Mouse (Mus musculus) stomach, embryonic 16.5 days (tissue): ENCODE measurements around the gene Hmga2. TPM values are rescaled to one million over a fixed set of nuclear protein-coding genes. Genes with fewer than 3 reads are reported as not detected.
A peak's percentile ranks its signal among the peaks of the same experiment; 100 is the strongest.

Source experiments
- ATAC-seq: fragments of 200-750 bp; cut with Nextera tagmentation; 2 replicates; pipeline ENCODE4 v1.8.0; 2017; ENCODE audit warnings: moderate number of reproducible peaks, moderate TSS enrichment; ENCODE audit not compliant: insufficient read depth, low FRiP score
- H3K27ac ChIP-seq: fragments of 300-500 bp; sonication (generic); 2 replicates; pipeline ENCODE4 v1.5.1; 2014; ENCODE audit warnings: low read length
- H3K27me3 ChIP-seq: fragments of 300-500 bp; sonication (generic); 2 replicates; pipeline ENCODE4 v1.6.1; 2014; ENCODE audit warnings: low read length, control low read depth, mixed read lengths; ENCODE audit not compliant: control insufficient read depth, insufficient read depth
- H3K36me3 ChIP-seq: fragments of 300-500 bp; sonication (generic); 2 replicates; pipeline ENCODE4 v1.6.1; 2014; ENCODE audit warnings: low read length; ENCODE audit not compliant: control insufficient read depth, insufficient read depth
- H3K4me1 ChIP-seq: fragments of 300-500 bp; sonication (generic); 2 replicates; pipeline ENCODE4 v1.6.1; 2014; ENCODE audit warnings: low read length, control low read depth, mixed read lengths; ENCODE audit not compliant: control insufficient read depth, insufficient read depth
- H3K4me2 ChIP-seq: fragments of 300-500 bp; sonication (generic); 2 replicates; pipeline ENCODE4 v1.6.1; 2014; ENCODE audit warnings: low read depth, low read length, mixed read lengths
- H3K4me3 ChIP-seq: fragments of 300-500 bp; sonication (generic); replicated peaks from 2 replicates; pipeline ENCODE4 v1.5.1; 2014; ENCODE audit warnings: mild to moderate bottlenecking, low read length
- H3K9ac ChIP-seq: fragments of 300-500 bp; sonication (generic); 2 replicates; pipeline ENCODE4 v1.6.1; 2014; ENCODE audit warnings: low read length
- H3K9me3 ChIP-seq: fragments of 300-500 bp; sonication (generic); replicated peaks from 2 replicates; pipeline ENCODE4 v1.6.1; 2016; ENCODE audit warnings: low read length, control low read depth; ENCODE audit not compliant: control insufficient read depth
- WGBS: fragments of 180-500 bp; shearing (Covaris S2); extraction: QIAGEN DNeasy Blood & Tissue Kit; methylation state at CpG from one replicate; pipeline ENCODE4 v1.1.7; 2014; 5-methylcytosine and 5-hydroxymethylcytosine counted together
- polyA plus RNA-seq: library from polyadenylated mRNA; unstranded; fragments of >200 nt; fragmentation: Nextera tagmentation; extraction: Ambion mirVana; gene quantifications from 2 replicates; pipeline ENCODE4 v1.2.1, GENCODE M21; 2015

Hmga2 gene
- polyA plus RNA-seq, 1 experiment from 2014 or later = 17.7 TPM

DNA sequence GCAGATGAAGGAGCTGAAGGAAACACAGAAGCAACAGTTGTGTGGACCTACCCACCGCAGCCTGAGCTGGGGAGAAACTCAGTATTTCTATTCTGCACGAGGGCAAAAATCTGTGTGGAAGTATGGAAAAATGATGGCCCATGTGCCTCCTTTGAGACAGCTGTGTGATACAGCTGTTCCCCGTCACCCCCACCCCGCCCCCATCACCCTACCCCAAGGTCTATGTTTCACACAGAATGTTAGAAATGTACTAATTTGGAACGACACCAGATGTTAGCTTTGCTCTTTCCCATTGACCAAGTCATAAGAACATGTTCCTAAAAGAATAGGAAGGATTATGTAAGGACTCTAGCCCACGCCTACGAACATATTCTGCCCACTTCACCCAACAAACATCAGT, 53.0 kb downstream of the Hmga2 start:
- Histone ChIP-seq H3K4me1 (peaks cover 58% of the 10 kb centered on the region), H3K9me3 (no peaks in the 10 kb centered on the region), H3K4me2 (no peak overlapping the region), H3K27ac (peak overlapping the region; percentile 73; the same call in 1 of the 2 replicates), H3K36me3 (no peaks in the 10 kb centered on the region), H3K27me3 (no peaks in the 10 kb centered on the region), H3K9ac (no peak overlapping the region), H3K4me3 (no peak overlapping the region)
- ATAC-seq = no peak
- 47% methylated on average over 7 of the region's 7 CpGs for WGBS

GRCm38 (mm10) chr10:120422820-120423219, 53.4 kb downstream of the Hmga2 start:
- no peak overlapping the region for H3K4me2 ChIP-seq
- H3K4me3 ChIP-seq = no peak overlapping the region
- ATAC-seq = no peak
- WGBS = 56% methylated on average over 4 of the region's 4 CpGs
- no peak overlapping the region for H3K9ac ChIP-seq
- no peaks in the 10 kb centered on the region for H3K9me3 ChIP-seq
- peak overlapping the region; percentile 73; the same call in 1 of the 2 replicates for H3K27ac ChIP-seq
- no peaks in the 10 kb centered on the region for H3K36me3 ChIP-seq
- peaks cover 58% of the 10 kb centered on the region for H3K4me1 ChIP-seq
- no peaks in the 10 kb centered on the region for H3K27me3 ChIP-seq

GRCm38 (mm10) chr10:120422050-120422449, 54.2 kb downstream of the Hmga2 start:
- H3K4me1 ChIP-seq = peaks cover 56% of the 10 kb centered on the region

GRCm38 (mm10) chr10:120420971-120421629, 55.2 kb downstream of the Hmga2 start:
- Histone ChIP-seq H3K9ac (0 out of 2 replicates have a peak overlapping the region, but pooled peaks have one; percentile 18), H3K4me1 (peaks cover 53% of the 10 kb centered on the region), H3K27me3 (no peaks in the 10 kb centered on the region), H3K36me3 (no peaks in the 10 kb centered on the region), H3K4me3 (no peak overlapping the region), H3K9me3 (no peaks in the 10 kb centered on the region), H3K4me2 (no peak overlapping the region), H3K27ac (peak overlapping the region; percentile 66)
- ATAC-seq = no peak
- 43% methylated on average over 15 of the region's 15 CpGs for WGBS

More at GRCm38 (mm10) chr10:120422050-120422449, 54.2 kb downstream of the Hmga2 start:
- ATAC-seq = peak; percentile 71
- H3K27ac ChIP-seq = peak overlapping the region; percentile 73
- H3K4me3 ChIP-seq = no peak overlapping the region
- no peaks in the 10 kb centered on the region for H3K27me3 ChIP-seq
- 14% methylated on average over 10 of the region's 10 CpGs for WGBS
- no peaks in the 10 kb centered on the region for H3K36me3 ChIP-seq
- no peaks in the 10 kb centered on the region for H3K9me3 ChIP-seq
- H3K4me2 ChIP-seq = peak overlapping the region; percentile 32
- no peak overlapping the region for H3K9ac ChIP-seq

GRCm38 (mm10) chr10:120418738-120419523, 57.3 kb downstream of the Hmga2 start:
- WGBS = 35% methylated on average over 16 of the region's 16 CpGs
- peaks cover 58% of the 10 kb centered on the region for H3K4me1 ChIP-seq
- H3K9ac ChIP-seq = peak overlapping the region; percentile 22; the same call in 1 of the 2 replicates

DNA sequence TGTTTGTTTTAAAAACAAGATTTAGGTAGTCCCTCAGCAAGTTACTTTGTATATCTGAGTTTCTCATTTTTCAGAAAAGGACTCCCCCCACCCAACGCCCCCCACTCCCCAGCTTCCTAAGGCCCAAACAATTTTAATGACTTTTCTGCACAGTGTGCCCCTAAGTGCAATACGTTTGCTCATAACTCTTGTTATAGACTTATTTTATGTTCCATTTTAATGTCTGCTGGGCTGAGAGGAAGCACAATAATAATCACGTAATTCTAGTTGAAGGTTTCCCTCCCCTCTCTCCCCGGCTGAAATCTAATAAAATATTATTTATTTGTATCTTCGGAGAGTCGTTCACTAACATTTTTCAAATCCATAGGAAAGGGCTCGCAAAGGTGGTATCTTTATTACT, 58.1 kb downstream of the Hmga2 start:
- H3K36me3 ChIP-seq = no peaks in the 10 kb centered on the region
- no peaks in the 10 kb centered on the region for H3K9me3 ChIP-seq
- H3K27ac ChIP-seq = peak overlapping the region; percentile 91
- no peaks in the 10 kb centered on the region for H3K27me3 ChIP-seq
- H3K4me3 ChIP-seq = no peak overlapping the region
- peak overlapping the region; percentile 28; the same call in 1 of the 2 replicates for H3K9ac ChIP-seq
- WGBS = 34% methylated on average over 7 of the region's 7 CpGs
- peak overlapping the region; percentile 33; the same call in 1 of the 2 replicates for H3K4me2 ChIP-seq
- peaks cover 51% of the 10 kb centered on the region for H3K4me1 ChIP-seq
- no peak for ATAC-seq

More at GRCm38 (mm10) chr10:120418738-120419523, 57.3 kb downstream of the Hmga2 start:
- H3K4me2 ChIP-seq = no peak overlapping the region
- ATAC-seq = no peak
- no peaks in the 10 kb centered on the region for H3K36me3 ChIP-seq
- no peak overlapping the region for H3K4me3 ChIP-seq
- no peaks in the 10 kb centered on the region for H3K27me3 ChIP-seq
- H3K27ac ChIP-seq = peak overlapping the region; percentile 91
- H3K9me3 ChIP-seq = no peaks in the 10 kb centered on the region

- peak; percentile 82 for ATAC-seq
- Histone ChIP-seq H3K27ac (peak overlapping the region; percentile 91), H3K4me3 (no peak overlapping the region), H3K4me2 (peak overlapping the region; percentile 33; the same call in 1 of the 2 replicates), H3K27me3 (no peaks in the 10 kb centered on the region), H3K9me3 (no peaks in the 10 kb centered on the region), H3K9ac (peak overlapping the region; percentile 28; the same call in 1 of the 2 replicates), H3K4me1 (peaks cover 44% of the 10 kb centered on the region), H3K36me3 (no peaks in the 10 kb centered on the region)
- WGBS = 19% methylated on average over 7 of the region's 7 CpGs
These were observed 58.7 kb downstream of the Hmga2 start for GRCm38 (mm10) chr10:120417488-120418118.

DNA sequence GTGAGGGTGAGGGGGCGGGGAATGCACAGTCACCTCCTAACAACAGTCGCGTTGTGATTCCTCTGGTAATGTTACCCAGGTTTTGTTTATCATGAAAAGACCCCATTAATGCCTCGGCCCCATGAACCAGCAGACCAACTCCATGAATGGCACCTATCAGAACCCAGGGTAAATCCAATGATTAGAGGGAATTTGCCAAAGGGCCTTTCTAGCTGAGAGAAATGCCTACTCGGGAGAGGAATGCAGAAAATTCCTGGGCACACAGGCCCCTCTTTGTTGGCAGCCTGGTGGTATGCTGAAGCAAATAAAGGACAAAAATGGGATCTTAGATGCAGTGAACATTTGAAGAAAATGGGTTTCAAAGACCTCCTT, 59.2 kb downstream of the Hmga2 start:
- H3K27me3 ChIP-seq = no peaks in the 10 kb centered on the region
- H3K9me3 ChIP-seq = no peaks in the 10 kb centered on the region
- ATAC-seq = 0 out of 2 replicates have a peak, but pooled peaks have one; percentile 2
- no peaks in the 10 kb centered on the region for H3K36me3 ChIP-seq
- peak overlapping the region; percentile 91 for H3K27ac ChIP-seq
- WGBS = 42% methylated on average over 5 of the region's 5 CpGs
- no peak overlapping the region for H3K9ac ChIP-seq
- no peak overlapping the region for H3K4me3 ChIP-seq
- H3K4me1 ChIP-seq = peaks cover 39% of the 10 kb centered on the region
- H3K4me2 ChIP-seq = no peak overlapping the region
